Mouse (Mus musculus): Measurements from ENCODE around the gene Zfp276.

DNA sequence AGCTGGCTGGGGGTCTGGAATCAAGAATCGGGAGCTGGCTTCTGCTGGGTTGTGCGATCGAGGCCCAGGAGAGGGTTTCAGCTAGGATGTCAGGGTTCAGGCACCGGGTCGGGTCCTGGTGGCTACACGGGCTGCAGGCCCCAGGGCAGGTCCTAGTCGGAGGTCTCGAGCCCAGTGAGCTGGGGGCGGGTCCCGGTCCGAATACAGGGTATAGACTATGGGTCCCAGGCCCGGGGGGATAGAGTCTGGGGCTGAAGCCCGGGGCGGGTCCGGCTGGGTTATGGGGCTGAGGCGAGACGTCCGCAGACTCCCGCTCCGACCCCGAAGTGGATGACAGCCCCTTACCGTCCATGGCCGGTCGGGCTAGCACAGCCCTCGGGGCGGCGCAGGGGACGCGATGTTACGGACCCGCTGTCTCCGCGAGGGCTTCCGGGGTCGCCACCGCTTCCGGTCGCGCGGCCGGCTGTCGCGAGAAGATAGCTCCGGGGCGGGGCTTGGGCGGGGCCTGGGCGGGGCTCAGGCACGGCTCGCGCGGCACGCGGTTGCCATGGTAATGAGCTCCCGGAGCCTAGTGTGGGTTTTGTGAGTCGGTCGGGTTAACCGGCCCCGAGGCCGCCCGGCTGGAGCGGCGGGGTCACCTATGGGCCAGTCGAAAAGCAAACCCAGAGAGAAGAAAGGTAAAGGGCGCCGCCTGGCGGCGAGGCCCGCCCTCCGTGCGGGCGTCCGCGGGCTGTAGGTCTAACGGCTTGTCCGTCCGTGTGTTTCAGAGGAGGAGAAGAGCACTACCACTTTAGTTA, 41.5 kb upstream of the Zfp276 start, which contains the start of the genes Chmp1a and Spata33:
- TF ChIP-seq CTCF (IDR thresholded peaks at IDR 0.05; ENCODE audit: control insufficient read depth, insufficient read depth, insufficient read length) (peak; percentile 73), USF1 (IDR thresholded peaks at IDR 0.05; ENCODE audit: low read depth) (no peak), MYOG (IDR thresholded peaks at IDR 0.05; ENCODE audit: control insufficient read depth, extremely low read depth, insufficient read length) (no peak), MAX (IDR thresholded peaks at IDR 0.05) (peak; percentile 13), MYOD1 (IDR thresholded peaks at IDR 0.05; ENCODE audit: control insufficient read depth, insufficient read length, low read depth) (no peak), CEBPB (IDR thresholded peaks at IDR 0.05; ENCODE audit: low read depth) (no peak), FOSL1 (IDR thresholded peaks at IDR 0.05; ENCODE audit: insufficient read depth, low read length, poor library complexity, severe bottlenecking) (no peak)

Measured in C2C12 (cell line).